Mouse (Mus musculus): Measurements from ENCODE around the gene Ube2l3. TPM values are rescaled to one million over a fixed set of nuclear protein-coding genes. Genes with fewer than 3 reads are reported as not detected.
"Not testable (repeated sequence)": the region's sequence is repeated elsewhere in the genome, so short reads cannot be mapped to it uniquely, and the experiment has no call there.

Gene Ube2l3
- polyA plus RNA-seq, 1 experiment from 2014 or later: 332 TPM

- no peaks in the 10 kb centered on the region for H3K27me3 ChIP-seq (ENCODE audit: insufficient read depth, low read length)
- no peak for ATAC-seq (ENCODE audit: low FRiP score, low TSS enrichment)
- no peak overlapping the region for H3K4me2 ChIP-seq (replicated peaks; ENCODE audit: low read depth, low read length)
Observed at GRCm38 (mm10) chr16:17185475-17185874, 17.0 kb downstream of the Ube2l3 start.

GRCm38 (mm10) chr16:17183003-17183402, 19.4 kb downstream of the Ube2l3 start:
- WGBS: 82% methylated on average over 3 of the region's 3 CpGs
- H3K9me3 ChIP-seq (ENCODE audit: low read length): no peaks in the 10 kb centered on the region
- H3K36me3 ChIP-seq (ENCODE audit: insufficient read depth, low read length): peaks cover 18% of the 10 kb centered on the region
- no peak for ATAC-seq (ENCODE audit: low FRiP score, low TSS enrichment)
- H3K4me1 ChIP-seq (ENCODE audit: insufficient read depth, low read length): no peaks in the 10 kb centered on the region
- H3K9ac ChIP-seq (replicated peaks; ENCODE audit: low read length): no peak overlapping the region
- H3K4me2 ChIP-seq (replicated peaks; ENCODE audit: low read depth, low read length): no peak overlapping the region
- H3K4me3 ChIP-seq (ENCODE audit: low read length): no peak overlapping the region
- H3K27ac ChIP-seq (ENCODE audit: low read length): no peak overlapping the region
- no peaks in the 10 kb centered on the region for H3K27me3 ChIP-seq (ENCODE audit: insufficient read depth, low read length)

More at GRCm38 (mm10) chr16:17185475-17185874, 17.0 kb downstream of the Ube2l3 start:
- no peak overlapping the region for H3K4me3 ChIP-seq (ENCODE audit: low read length)
- no peaks in the 10 kb centered on the region for H3K9me3 ChIP-seq (ENCODE audit: low read length)
- no peak overlapping the region for H3K27ac ChIP-seq (ENCODE audit: low read length)
- H3K4me1 ChIP-seq (ENCODE audit: insufficient read depth, low read length): no peaks in the 10 kb centered on the region
- H3K9ac ChIP-seq (replicated peaks; ENCODE audit: low read length): no peak overlapping the region
- H3K36me3 ChIP-seq (ENCODE audit: insufficient read depth, low read length): peaks cover 21% of the 10 kb centered on the region

GRCm38 (mm10) chr16:17182136-17182535, 20.3 kb downstream of the Ube2l3 start:
- Histone ChIP-seq H3K4me2 (replicated peaks; ENCODE audit: low read depth, low read length) (no peak overlapping the region), H3K9ac (replicated peaks; ENCODE audit: low read length) (no peak overlapping the region), H3K9me3 (ENCODE audit: low read length) (no peaks in the 10 kb centered on the region), H3K4me3 (ENCODE audit: low read length) (no peak overlapping the region), H3K36me3 (ENCODE audit: insufficient read depth, low read length) (peaks cover 18% of the 10 kb centered on the region), H3K4me1 (ENCODE audit: insufficient read depth, low read length) (no peaks in the 10 kb centered on the region), H3K27me3 (ENCODE audit: insufficient read depth, low read length) (no peaks in the 10 kb centered on the region), H3K27ac (ENCODE audit: low read length) (no peak overlapping the region)
- no peak for ATAC-seq (ENCODE audit: low FRiP score, low TSS enrichment)
- 64% methylated on average over 2 of the region's 2 CpGs for WGBS

- H3K9me3 ChIP-seq (ENCODE audit: low read length): no peaks in the 10 kb centered on the region
- no peak overlapping the region for H3K4me3 ChIP-seq (ENCODE audit: low read length)
- no peak overlapping the region for H3K27ac ChIP-seq (ENCODE audit: low read length)
- H3K36me3 ChIP-seq (ENCODE audit: insufficient read depth, low read length): peaks cover 18% of the 10 kb centered on the region
- no peaks in the 10 kb centered on the region for H3K27me3 ChIP-seq (ENCODE audit: insufficient read depth, low read length)
- no peaks in the 10 kb centered on the region for H3K4me1 ChIP-seq (ENCODE audit: insufficient read depth, low read length)
- H3K4me2 ChIP-seq (replicated peaks; ENCODE audit: low read depth, low read length): no peak overlapping the region
- ATAC-seq (ENCODE audit: low FRiP score, low TSS enrichment): no peak
- WGBS: 90% methylated on average over 4 of the region's 4 CpGs
- no peak overlapping the region for H3K9ac ChIP-seq (replicated peaks; ENCODE audit: low read length)
Observed at GRCm38 (mm10) chr16:17181382-17181781, 21.1 kb downstream of the Ube2l3 start.

- Histone ChIP-seq H3K4me3 (ENCODE audit: low read length) (no peak overlapping the region), H3K9ac (replicated peaks; ENCODE audit: low read length) (no peak overlapping the region), H3K9me3 (ENCODE audit: low read length) (no peaks in the 10 kb centered on the region), H3K4me2 (replicated peaks; ENCODE audit: low read depth, low read length) (no peak overlapping the region), H3K36me3 (ENCODE audit: insufficient read depth, low read length) (peaks cover 4% of the 10 kb centered on the region), H3K27ac (ENCODE audit: low read length) (no peak overlapping the region), H3K27me3 (ENCODE audit: insufficient read depth, low read length) (no peaks in the 10 kb centered on the region), H3K4me1 (ENCODE audit: insufficient read depth, low read length) (no peaks in the 10 kb centered on the region)
- WGBS: 90% methylated on average over 3 of the region's 3 CpGs
- no peak for ATAC-seq (ENCODE audit: low FRiP score, low TSS enrichment)
Observed at GRCm38 (mm10) chr16:17179706-17180105, 22.7 kb downstream of the Ube2l3 start.

GRCm38 (mm10) chr16:17177623-17178170, 24.8 kb downstream of the Ube2l3 start:
- Histone ChIP-seq H3K9ac (replicated peaks; ENCODE audit: low read length) (no peak overlapping the region), H3K4me1 (ENCODE audit: insufficient read depth, low read length) (no peaks in the 10 kb centered on the region), H3K4me2 (replicated peaks; ENCODE audit: low read depth, low read length) (no peak overlapping the region), H3K36me3 (ENCODE audit: insufficient read depth, low read length) (peaks cover 9% of the 10 kb centered on the region), H3K9me3 (ENCODE audit: low read length) (no peaks in the 10 kb centered on the region), H3K27ac (ENCODE audit: low read length) (no peak overlapping the region), H3K4me3 (ENCODE audit: low read length) (no peak overlapping the region), H3K27me3 (ENCODE audit: insufficient read depth, low read length) (no peaks in the 10 kb centered on the region)
- ATAC-seq (ENCODE audit: low FRiP score, low TSS enrichment): no peak
- 97% methylated on average over 1 of the region's 1 CpGs for whole genome bisulfite sequencing

GRCm38 (mm10) chr16:17175765-17176164, 26.7 kb downstream of the Ube2l3 start:
- Histone ChIP-seq H3K9ac (replicated peaks; ENCODE audit: low read length) (no peak overlapping the region), H3K27me3 (ENCODE audit: insufficient read depth, low read length) (no peaks in the 10 kb centered on the region), H3K9me3 (ENCODE audit: low read length) (no peaks in the 10 kb centered on the region), H3K4me2 (replicated peaks; ENCODE audit: low read depth, low read length) (no peak overlapping the region), H3K36me3 (ENCODE audit: insufficient read depth, low read length) (peaks cover 15% of the 10 kb centered on the region), H3K4me3 (ENCODE audit: low read length) (no peak overlapping the region), H3K4me1 (ENCODE audit: insufficient read depth, low read length) (no peaks in the 10 kb centered on the region), H3K27ac (ENCODE audit: low read length) (no peak overlapping the region)
- WGBS: 93% methylated on average over 2 of the region's 2 CpGs
- no peak for ATAC-seq (ENCODE audit: low FRiP score, low TSS enrichment)

- peaks cover 27% of the 10 kb centered on the region for H3K36me3 ChIP-seq (ENCODE audit: insufficient read depth, low read length)
- H3K9me3 ChIP-seq (ENCODE audit: low read length): no peaks in the 10 kb centered on the region
- no peak overlapping the region for H3K27ac ChIP-seq (ENCODE audit: low read length)
- no peaks in the 10 kb centered on the region for H3K27me3 ChIP-seq (ENCODE audit: insufficient read depth, low read length)
- H3K9ac ChIP-seq (replicated peaks; ENCODE audit: low read length): no peak overlapping the region
- no peak overlapping the region for H3K4me2 ChIP-seq (replicated peaks; ENCODE audit: low read depth, low read length)
- 89% methylated on average over 5 of the region's 5 CpGs for whole genome bisulfite sequencing
- no peak for ATAC-seq (ENCODE audit: low FRiP score, low TSS enrichment)
- H3K4me1 ChIP-seq (ENCODE audit: insufficient read depth, low read length): no peaks in the 10 kb centered on the region
- no peak overlapping the region for H3K4me3 ChIP-seq (ENCODE audit: low read length)
Observed at GRCm38 (mm10) chr16:17168049-17168448, 34.4 kb downstream of the Ube2l3 start.

- Histone ChIP-seq H3K9ac (replicated peaks; ENCODE audit: low read length) (no peak overlapping the region), H3K4me3 (ENCODE audit: low read length) (no peak overlapping the region), H3K4me1 (ENCODE audit: insufficient read depth, low read length) (no peaks in the 10 kb centered on the region), H3K27ac (ENCODE audit: low read length) (no peak overlapping the region), H3K27me3 (ENCODE audit: insufficient read depth, low read length) (no peaks in the 10 kb centered on the region), H3K4me2 (replicated peaks; ENCODE audit: low read depth, low read length) (no peak overlapping the region), H3K9me3 (ENCODE audit: low read length) (no peaks in the 10 kb centered on the region), H3K36me3 (ENCODE audit: insufficient read depth, low read length) (peaks cover 20% of the 10 kb centered on the region)
- ATAC-seq (ENCODE audit: low FRiP score, low TSS enrichment): no peak
Observed at GRCm38 (mm10) chr16:17167179-17167578, 35.3 kb downstream of the Ube2l3 start.

- H3K27me3 ChIP-seq (ENCODE audit: insufficient read depth, low read length); H3K9me3 ChIP-seq (ENCODE audit: low read length); H3K9ac ChIP-seq (replicated peaks; ENCODE audit: low read length); ATAC-seq (ENCODE audit: low FRiP score, low TSS enrichment); H3K4me2 ChIP-seq (replicated peaks; ENCODE audit: low read depth, low read length); H3K4me1 ChIP-seq (ENCODE audit: insufficient read depth, low read length); H3K27ac ChIP-seq (ENCODE audit: low read length); H3K4me3 ChIP-seq (ENCODE audit: low read length): not testable (repeated sequence)
- H3K36me3 ChIP-seq (ENCODE audit: insufficient read depth, low read length): peaks cover 18% of the 10 kb centered on the region
- 100% methylated on average over 1 of the region's 1 CpGs for WGBS
Observed at GRCm38 (mm10) chr16:17165478-17165877, 37.0 kb downstream of the Ube2l3 start.
